9 mouse cellular contexts compared by ENCODE assay signal in genomic region chr5:63970281-63970732, GRCm38 (mm10). TPM values are rescaled to one million over a fixed set of nuclear protein-coding genes. Genes with fewer than 3 reads are reported as not detected.
DNase-seq lines count a peak whose midpoint lies in the region; ATAC-seq and TF ChIP-seq lines count a peak whose summit lies in the region.
"Had no signal": no experiment of that assay in that cellular context is flagged by ENCODE, and none has a peak within 500 bp of the region (broad histone marks: within the 10 kb centered on the region; RNA-seq: fewer than 3 reads in every experiment).

No protein-coding gene starts in this region.

- H3K4me3 ChIP-seq in neural tube, embryonic 15.5 days (replicated peaks): no peak overlapping the region
- no peak overlapping the region for H3K4me3 ChIP-seq in limb, embryonic 13.5 days
- no peak overlapping the region for H3K4me3 ChIP-seq in stomach, postnatal 0 days (ENCODE audit: low read depth, low read length)
- H3K4me3 ChIP-seq: neural tube, embryonic 12.5 days had no signal

- no peak for TF ChIP-seq CTCF in stomach, postnatal 0 days (IDR thresholded peaks at IDR 0.05; ENCODE audit: low read depth)

- no peak overlapping the region for H3K9ac ChIP-seq in neural tube, embryonic 15.5 days (replicated peaks)
- no peak overlapping the region for H3K9ac ChIP-seq in limb, embryonic 13.5 days
- no peak overlapping the region for H3K9ac ChIP-seq in stomach, postnatal 0 days (ENCODE audit: low read length)
- H3K9ac ChIP-seq: neural tube, embryonic 12.5 days had no signal

- DNase-seq in cerebellum, adult 9-11 months: peak; percentile 53
- DNase-seq in cerebellum, adult 18-20 months: no peak
- DNase-seq in neural tube, embryonic 10.5 days (ENCODE audit: extremely low spot score, low spot score): peak; percentile 34
- peak; percentile 45 for DNase-seq in stomach, postnatal 0 days (ENCODE audit: low spot score)
- DNase-seq in adrenal gland, adult 18-20 months (ENCODE audit: low spot score in 2 of 2): no peak
- no peak for DNase-seq in urinary bladder, adult 18-20 months (ENCODE audit: low spot score in 2 of 2)

- ATAC-seq in neural tube, embryonic 15.5 days (ENCODE audit: low FRiP score): no peak
- no peak for ATAC-seq in limb, embryonic 13.5 days (ENCODE audit: low FRiP score, low read depth)
- ATAC-seq in stomach, postnatal 0 days (ENCODE audit: low FRiP score, low TSS enrichment): peak; percentile 60

- H3K27ac ChIP-seq in neural tube, embryonic 15.5 days (replicated peaks): no peak overlapping the region
- no peak overlapping the region; the same call in 1 of the 2 replicates for H3K27ac ChIP-seq in limb, embryonic 13.5 days
- peak overlapping the region; percentile 71 for H3K27ac ChIP-seq in stomach, postnatal 0 days (replicated peaks)
- H3K27ac ChIP-seq: neural tube, embryonic 12.5 days had no signal

- H3K36me3 ChIP-seq in neural tube, embryonic 15.5 days: no peaks in the 10 kb centered on the region
- no peaks in the 10 kb centered on the region for H3K36me3 ChIP-seq in limb, embryonic 13.5 days
- H3K36me3 ChIP-seq in stomach, postnatal 0 days (ENCODE audit: control insufficient read depth, insufficient read depth, low read length): no peaks in the 10 kb centered on the region
- H3K36me3 ChIP-seq: neural tube, embryonic 12.5 days had no signal

- WGBS in neural tube, embryonic 15.5 days: 4% methylated on average over 7 of the region's 7 CpGs
- 16% methylated on average over 7 of the region's 7 CpGs for WGBS in limb, embryonic 13.5 days
- WGBS in stomach, postnatal 0 days: 19% methylated on average over 7 of the region's 7 CpGs

- peaks cover 17% of the 10 kb centered on the region for H3K4me1 ChIP-seq in neural tube, embryonic 15.5 days
- H3K4me1 ChIP-seq in limb, embryonic 13.5 days: peaks cover 24% of the 10 kb centered on the region
- H3K4me1 ChIP-seq in stomach, postnatal 0 days (replicated peaks; ENCODE audit: control insufficient read depth, insufficient read depth): peaks cover 3% of the 10 kb centered on the region; the same call in 1 of the 2 replicates

- no peaks in the 10 kb centered on the region for H3K27me3 ChIP-seq in neural tube, embryonic 15.5 days (replicated peaks)
- no peaks in the 10 kb centered on the region for H3K27me3 ChIP-seq in limb, embryonic 13.5 days
- H3K27me3 ChIP-seq in stomach, postnatal 0 days (ENCODE audit: control insufficient read depth, insufficient read depth, low read length): no peaks in the 10 kb centered on the region
- H3K27me3 ChIP-seq: neural tube, embryonic 12.5 days had no signal

- TF ChIP-seq EP300 in stomach, postnatal 0 days (optimal IDR thresholded peaks at IDR 0.05): no peak

- H3K4me2 ChIP-seq in neural tube, embryonic 15.5 days: no peak overlapping the region
- H3K4me2 ChIP-seq in limb, embryonic 13.5 days (replicated peaks): peak overlapping the region; percentile 14; the same call in 1 of the 2 replicates
- no peak overlapping the region for H3K4me2 ChIP-seq in stomach, postnatal 0 days (replicated peaks; ENCODE audit: low read depth)

- no peaks in the 10 kb centered on the region for H3K9me3 ChIP-seq in neural tube, embryonic 15.5 days (replicated peaks)
- H3K9me3 ChIP-seq in limb, embryonic 13.5 days: no peaks in the 10 kb centered on the region
- H3K9me3 ChIP-seq in stomach, postnatal 0 days (ENCODE audit: control insufficient read depth, low read length): no peaks in the 10 kb centered on the region
- H3K9me3 ChIP-seq: neural tube, embryonic 12.5 days had no signal

RNA-seq across cellular contexts. Expression of gene Rell1, which starts 1.6 kb away (rescaled TPM):
- polyA plus RNA-seq in neural tube, embryonic 15.5 days (2015; fragmentation: Nextera tagmentation; extraction: Ambion mirVana): 7.9 and 10.4 TPM in 2 replicates
- polyA plus RNA-seq in limb, embryonic 13.5 days (2015; fragmentation: Nextera tagmentation; extraction: Ambion mirVana): 17.9 and 18.0 TPM in 2 replicates
- polyA plus RNA-seq in stomach, postnatal 0 days (2015; fragmentation: Nextera tagmentation; extraction: Ambion mirVana): 16.6 and 17.4 TPM in 2 replicates
- total RNA-seq in adrenal gland, adult 18-20 months (2021): 100 to 1,000 TPM in 1 of 2 experiments, 10 to 100 TPM in 1; 69.2 to 115 TPM

Comparison
In these comparisons a context has a peak if more than half of its experiments do, and no peak if none do; other contexts are left out.
1. DNase-seq: peak in cerebellum, adult 9-11 months (single experiment), neural tube, embryonic 10.5 days (single experiment) and stomach, postnatal 0 days (single experiment); none in cerebellum, adult 18-20 months (0 of 2), adrenal gland, adult 18-20 months (0 of 2) and urinary bladder, adult 18-20 months (0 of 2).